Mouse (Mus musculus): ENCODE data around the gene Asic2. TPM values are rescaled to one million over a fixed set of nuclear protein-coding genes. Genes with fewer than 3 reads are reported as not detected.
A peak's percentile ranks its signal among the peaks of the same experiment; 100 is the strongest.

Asic2 gene
- total RNA-seq, 2 experiments from 2014 or later: 61.5 to 63.3 TPM

DNA sequence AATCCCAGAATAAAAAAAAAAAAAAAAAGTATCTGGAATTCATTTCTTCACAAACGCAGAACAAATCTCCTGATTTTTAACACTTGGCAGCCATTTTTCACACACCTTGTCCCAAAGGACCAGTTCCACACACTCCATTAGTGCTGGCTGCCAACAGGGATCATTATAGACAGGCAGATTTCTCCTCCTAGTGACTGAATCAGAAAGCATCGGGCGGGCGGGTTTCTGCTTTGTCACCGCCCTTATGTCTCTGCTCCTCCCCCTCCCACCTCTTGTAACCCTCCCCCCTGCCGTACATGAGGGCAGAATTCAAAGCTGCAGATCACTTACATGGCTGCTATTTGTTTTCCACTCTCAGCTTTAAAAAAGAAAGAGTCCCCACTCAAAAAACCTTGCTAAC, 436.4 kb downstream of the Asic2 start:
- DNase-seq (ENCODE audit: low spot score in 2 of 2): no peak

GRCm38 (mm10) chr11:81522927-81523326, 445.3 kb downstream of the Asic2 start:
- DNase-seq (ENCODE audit: low spot score in 2 of 2): no peak

GRCm38 (mm10) chr11:81521881-81522280, 446.4 kb downstream of the Asic2 start:
- DNase-seq (ENCODE audit: low spot score in 2 of 2): no peak

DNA sequence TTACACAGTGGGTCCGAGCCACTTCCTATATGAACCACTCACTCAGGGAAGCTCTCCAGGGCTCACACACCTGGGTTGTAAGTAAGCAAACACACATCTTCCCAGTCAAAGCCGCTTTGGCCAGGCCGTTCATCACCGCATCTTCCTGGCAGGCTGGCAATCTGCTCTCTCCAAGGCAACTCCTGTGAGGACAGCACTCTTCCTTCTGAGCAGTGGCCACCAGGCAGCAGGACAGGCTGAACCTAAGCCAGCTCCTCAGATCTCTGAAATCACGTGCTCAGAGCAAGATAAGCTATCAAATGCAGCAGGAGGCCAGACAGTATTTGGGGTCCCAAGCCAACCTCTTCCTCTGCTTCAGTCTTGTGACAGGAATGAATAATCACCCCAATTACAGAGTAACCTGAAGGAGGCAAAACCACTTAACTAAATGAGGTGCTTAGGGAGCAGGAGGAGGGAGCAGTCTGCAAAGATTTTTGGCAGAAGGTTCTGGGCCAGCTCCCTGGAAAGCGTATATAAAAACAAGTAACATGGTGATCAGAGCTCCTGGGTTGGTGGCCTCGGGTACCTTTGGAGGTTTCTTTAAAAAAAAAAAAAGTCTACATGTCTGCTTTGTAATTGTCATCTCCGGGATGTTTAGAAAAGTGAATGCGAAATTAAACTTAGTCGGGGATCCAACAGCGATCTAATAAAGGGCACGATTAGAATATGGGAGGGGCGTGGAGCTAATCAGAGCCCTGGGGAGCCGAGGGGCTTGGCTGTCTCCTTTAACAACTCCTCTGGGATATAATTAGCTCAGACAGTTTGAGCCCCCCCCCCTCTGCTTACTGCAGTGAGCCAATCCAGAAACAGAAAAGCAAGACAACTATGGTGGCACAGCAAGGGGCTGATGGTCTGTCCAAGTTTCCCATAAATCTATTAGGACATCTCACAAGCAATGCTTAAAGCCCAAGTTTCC, 450.0 kb downstream of the Asic2 start:
- DNase-seq (ENCODE audit: low spot score in 2 of 2): no peak

GRCm38 (mm10) chr11:81515754-81516153, 452.5 kb downstream of the Asic2 start:
- no peak for DNase-seq (ENCODE audit: low spot score in 2 of 2)

- peak; percentile 61 to 76 for DNase-seq (ENCODE audit: low spot score in 2 of 2)
Measured at GRCm38 (mm10) chr11:81512434-81512833, 455.8 kb downstream of the Asic2 start.

DNA sequence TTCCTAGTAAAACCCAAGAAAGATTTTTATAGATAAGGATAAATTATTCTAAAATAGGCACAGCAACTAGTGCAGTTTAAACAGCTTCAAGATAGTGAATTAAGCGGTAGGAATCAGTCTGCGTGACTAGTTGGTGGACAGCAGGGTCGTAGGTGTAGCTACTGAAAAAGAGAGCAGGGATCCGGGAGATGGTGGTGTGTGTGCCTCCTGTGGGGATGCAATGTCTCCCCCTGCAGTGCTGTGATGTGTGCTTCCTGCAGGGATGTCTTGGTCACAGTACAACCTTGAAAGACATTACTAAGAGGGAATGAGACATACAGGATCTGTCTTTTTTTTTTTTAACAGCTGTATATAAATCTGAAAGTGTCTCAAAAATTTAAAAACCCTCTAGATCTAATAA, 456.9 kb downstream of the Asic2 start:
- no peak for DNase-seq (ENCODE audit: low spot score in 2 of 2)

DNA sequence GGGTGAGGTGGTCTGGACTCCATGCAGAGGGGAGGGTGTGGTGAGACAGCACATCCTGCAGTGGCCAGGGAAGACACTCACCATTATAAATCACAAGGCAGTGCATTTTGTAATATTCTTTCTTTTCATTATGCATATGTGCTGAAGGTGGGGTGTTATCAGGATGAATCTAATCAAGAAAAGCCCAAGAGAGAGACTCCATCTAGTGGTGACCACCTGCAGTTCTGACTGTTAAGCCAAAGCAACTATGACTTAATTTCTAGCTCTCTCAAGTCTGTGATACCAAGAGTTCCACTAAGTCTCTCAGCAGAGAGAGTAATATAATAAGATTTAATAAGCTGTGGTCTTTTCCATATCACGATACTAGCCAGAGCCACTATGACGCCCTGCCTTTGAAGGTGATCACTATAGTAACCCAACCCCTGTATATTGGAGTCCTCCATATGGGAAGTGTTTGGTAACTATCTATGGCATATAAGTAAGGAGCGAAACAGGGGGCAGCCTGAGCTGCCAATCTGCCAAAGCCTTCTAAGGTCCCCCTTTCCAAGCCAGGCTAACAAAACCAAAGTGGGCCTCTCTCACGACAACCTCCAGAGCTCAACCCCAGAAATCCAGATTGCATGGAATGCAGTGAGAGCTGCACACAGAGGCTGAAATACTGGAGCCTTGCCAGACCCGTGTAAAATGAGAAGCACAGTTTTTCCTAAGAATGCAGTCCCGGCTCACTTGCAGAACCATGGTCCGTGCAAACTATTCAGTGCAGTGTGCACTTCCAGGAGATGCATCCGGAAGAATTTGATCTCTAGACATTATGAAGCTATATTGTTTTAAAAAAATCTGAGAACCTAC, 459.6 kb downstream of the Asic2 start:
- no peak for DNase-seq (ENCODE audit: low spot score in 2 of 2)

DNA sequence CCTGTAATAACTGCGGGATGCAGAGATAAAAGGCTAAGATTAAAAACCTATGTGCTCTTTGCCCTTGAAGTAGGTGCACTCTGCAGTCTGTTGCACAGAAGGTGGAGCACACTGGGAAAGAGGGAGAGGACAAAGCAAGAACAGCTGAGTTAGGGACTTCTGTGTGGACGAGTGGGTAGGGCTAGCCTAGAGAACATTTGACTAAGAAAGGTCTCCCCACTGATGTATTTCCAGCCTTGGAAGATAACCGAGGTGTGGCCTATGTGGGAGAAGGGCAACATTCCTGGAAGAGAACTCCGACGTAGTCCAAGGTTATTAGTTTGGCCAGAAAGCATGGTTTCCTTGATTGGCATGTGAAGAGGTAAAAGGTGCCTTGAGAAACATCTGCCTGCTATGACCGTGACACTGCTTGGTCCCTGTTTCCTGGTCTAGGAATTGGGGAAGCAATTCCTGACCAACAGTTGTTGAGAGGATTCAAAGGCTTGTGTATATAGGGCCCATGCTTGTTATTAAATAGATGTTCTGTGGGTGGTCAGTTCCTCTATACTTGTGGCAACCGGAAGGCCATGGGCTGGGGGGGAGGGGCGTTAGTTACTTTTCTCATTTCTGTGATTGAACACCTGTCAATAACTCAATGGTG, 463.3 kb downstream of the Asic2 start:
- no peak for DNase-seq (ENCODE audit: low spot score in 2 of 2)

GRCm38 (mm10) chr11:81501473-81502246, 466.6 kb downstream of the Asic2 start:
- DNase-seq (ENCODE audit: low spot score in 2 of 2): no peak

DNA sequence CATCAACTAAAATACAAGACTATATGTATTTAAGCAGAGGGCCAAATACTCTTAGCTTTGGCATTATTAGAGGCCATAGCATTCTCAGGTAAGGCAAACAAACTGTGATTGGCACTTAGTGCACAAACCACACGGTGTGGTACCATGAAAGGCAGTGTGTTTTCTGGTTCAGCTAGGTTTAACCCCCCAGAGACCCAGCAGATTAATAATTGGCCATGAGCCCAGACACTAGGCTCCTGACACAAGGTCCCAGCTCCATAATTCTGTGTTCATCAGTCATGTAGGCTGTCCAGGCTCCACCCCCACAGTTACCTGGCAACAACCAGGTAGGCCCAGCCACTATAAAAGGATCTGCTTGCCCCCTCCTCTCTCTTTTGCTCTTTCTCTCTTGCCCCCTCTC, 469.3 kb downstream of the Asic2 start:
- DNase-seq (ENCODE audit: low spot score in 2 of 2): no peak

- no peak for DNase-seq (ENCODE audit: low spot score in 2 of 2)
Measured at GRCm38 (mm10) chr11:81497652-81498391, 470.4 kb downstream of the Asic2 start.

GRCm38 (mm10) chr11:81496446-81496845, 471.8 kb downstream of the Asic2 start:
- no peak for DNase-seq (ENCODE audit: low spot score in 2 of 2)

- DNase-seq (ENCODE audit: low spot score in 2 of 2): no peak
Measured at GRCm38 (mm10) chr11:81492351-81492750, 475.9 kb downstream of the Asic2 start.

GRCm38 (mm10) chr11:81489144-81489735, 479.0 kb downstream of the Asic2 start:
- no peak for DNase-seq (ENCODE audit: low spot score in 2 of 2)

DNA sequence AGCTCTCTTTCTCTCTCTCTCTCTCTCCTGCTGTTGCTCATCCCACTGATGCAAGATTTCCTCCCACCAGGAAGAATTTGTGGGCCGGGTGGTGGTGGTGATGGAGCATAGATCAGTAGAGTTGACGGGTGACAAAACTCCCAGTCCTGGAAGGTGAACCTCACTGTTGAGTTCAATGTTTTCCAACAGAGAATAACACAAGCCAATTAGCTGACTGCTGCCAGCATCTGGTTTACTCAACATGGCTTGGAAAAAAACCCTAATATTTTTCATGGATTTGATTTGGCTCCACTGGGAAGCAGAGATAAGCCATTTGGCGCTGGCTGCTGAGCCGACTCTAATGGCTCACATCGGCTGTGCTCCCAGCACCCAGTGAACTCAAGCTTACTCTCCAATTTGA, 479.6 kb downstream of the Asic2 start:
- DNase-seq (ENCODE audit: low spot score in 2 of 2): no peak

DNA sequence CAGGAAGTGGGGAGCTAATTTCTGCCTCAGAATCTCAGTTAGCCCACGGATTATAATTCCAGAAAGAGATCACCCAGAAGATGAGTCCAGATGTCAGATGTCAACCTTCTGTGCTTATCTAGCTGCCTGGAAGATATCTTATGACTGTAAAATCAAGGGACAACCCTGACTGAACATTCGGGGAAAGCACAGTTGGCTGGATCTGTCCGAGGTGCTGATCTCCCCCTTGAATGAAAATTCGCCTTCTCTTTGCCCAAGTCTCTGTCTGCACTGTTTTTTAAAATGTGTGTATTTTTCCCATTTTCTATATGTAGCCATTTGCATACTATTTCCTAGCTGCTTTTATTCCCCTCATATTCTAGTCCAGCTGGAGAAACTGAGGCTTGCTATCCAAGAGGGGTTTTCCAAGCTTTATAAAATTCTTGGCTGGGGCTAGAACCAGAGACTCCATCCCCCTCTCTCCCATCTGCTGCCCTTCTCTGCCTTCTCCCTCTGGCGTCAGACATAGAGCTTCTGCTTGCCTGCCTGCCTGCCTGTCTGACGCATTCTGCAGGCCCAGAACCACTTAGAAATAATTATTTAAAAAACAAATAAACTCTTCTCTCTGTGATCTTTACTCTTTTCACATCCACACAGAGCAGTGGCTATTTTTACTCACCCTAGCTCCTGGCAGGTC, 481.9 kb downstream of the Asic2 start:
- peak; percentile 40 to 48 for DNase-seq (ENCODE audit: low spot score in 2 of 2)

DNA sequence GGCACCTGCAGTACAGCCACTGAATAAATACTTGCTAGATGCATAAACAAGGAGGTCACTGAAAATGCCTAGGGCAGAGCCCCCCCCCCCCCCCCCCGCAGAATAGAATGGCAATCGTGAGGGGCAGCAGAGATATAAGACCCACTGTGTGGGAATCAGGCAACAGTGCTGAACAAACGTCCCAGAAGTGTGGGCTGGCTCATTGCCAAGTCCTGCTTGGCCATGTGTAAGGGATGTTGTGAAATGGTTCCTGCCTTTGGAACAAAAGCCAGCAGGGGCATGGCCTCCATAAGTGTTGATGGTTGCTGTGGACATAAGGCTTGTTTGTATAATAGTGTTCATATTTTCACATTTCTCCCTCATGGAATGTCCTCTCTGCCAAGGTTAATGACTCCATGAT, 487.1 kb downstream of the Asic2 start:
- no peak for DNase-seq (ENCODE audit: low spot score in 2 of 2)

DNA sequence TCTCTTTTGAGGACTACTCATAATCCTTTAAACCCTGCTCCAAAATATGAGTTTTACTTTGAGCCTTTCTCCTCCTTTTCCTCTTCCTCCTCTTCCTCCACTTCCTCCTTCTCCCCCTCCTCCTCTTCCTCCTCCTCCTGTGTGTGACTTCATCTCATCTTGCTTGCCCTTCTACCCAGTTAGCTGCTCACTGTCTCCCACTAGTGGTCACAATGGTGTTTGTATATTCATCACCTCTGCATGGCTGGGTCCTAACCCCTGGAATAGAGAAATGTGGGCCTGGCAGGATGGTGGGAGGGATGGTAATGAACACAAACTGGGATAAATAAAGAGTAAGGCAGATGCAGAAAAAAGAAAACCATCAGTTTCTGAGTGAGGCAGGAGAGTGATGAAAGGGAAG, 492.0 kb downstream of the Asic2 start:
- no peak for DNase-seq (ENCODE audit: low spot score in 2 of 2)

Data from layer of hippocampus, postnatal 10 days (tissue).